Mouse (Mus musculus): ENCODE data around the gene Nudt14.

DNA sequence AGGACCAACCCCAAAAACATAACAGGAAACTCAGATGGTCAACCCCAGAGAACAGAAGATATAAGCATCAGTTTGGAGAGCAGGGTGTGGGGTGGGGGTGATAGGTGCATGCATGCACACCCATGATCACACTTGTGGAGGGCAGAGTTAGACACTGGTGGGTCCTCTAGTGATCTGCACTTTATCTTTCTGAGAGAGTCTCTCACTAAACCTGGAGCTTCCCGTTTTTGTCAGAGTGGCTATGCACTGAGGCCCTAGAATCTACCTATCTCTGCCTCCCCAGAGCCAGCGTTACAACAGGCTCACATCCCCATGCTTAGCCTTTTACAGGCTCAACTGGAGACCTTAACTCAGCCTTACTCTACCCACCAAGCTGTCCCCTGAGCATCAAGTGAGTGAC is 49.5 kb upstream of the Nudt14 start:
- TF ChIP-seq POLR2A (IDR thresholded peaks at IDR 0.05; ENCODE audit: insufficient read depth, low read depth, low read length), result no peak
- TF ChIP-seq CTCF (IDR thresholded peaks at IDR 0.05), result no peak

All from heart, adult 2 months (tissue).